ENCODE assay signal across 24 mouse cellular contexts in the genomic region with DNA sequence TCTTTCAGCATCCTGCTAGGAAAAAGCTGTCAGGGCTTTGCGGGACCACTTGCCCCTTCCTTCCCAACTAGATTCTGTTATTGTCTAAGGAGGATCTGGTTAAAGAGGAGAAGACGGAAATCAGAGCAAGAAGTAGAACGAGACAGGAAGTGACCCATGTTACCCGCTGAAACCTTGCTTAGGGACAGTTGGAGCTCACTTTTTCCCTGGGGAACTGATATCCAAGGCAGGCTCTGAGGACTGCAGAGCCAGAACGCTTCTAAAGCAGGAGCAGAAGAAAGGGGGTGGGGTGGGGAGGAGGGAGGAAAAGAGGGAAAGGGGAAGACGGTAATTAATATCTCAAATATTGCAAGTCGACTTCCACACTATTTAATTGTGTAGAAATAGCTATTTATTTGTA. TPM values are rescaled to one million over a fixed set of nuclear protein-coding genes. Genes with fewer than 3 reads are reported as not detected.
DNase-seq lines count a peak whose midpoint lies in the region; ATAC-seq and TF ChIP-seq lines count a peak whose summit lies in the region.
"Had no signal": no experiment of that assay in that cellular context is flagged by ENCODE, and none has a peak within 500 bp of the region (broad histone marks: within the 10 kb centered on the region; RNA-seq: fewer than 3 reads in every experiment).

No protein-coding gene starts in this region.

- no peaks in the 10 kb centered on the region for H3K9me3 ChIP-seq in midbrain, embryonic 14.5 days (ENCODE audit: control insufficient read depth, low read length)
- H3K9me3 ChIP-seq: embryonic facial prominence, embryonic 13.5 days; embryonic facial prominence, embryonic 15.5 days; forebrain, embryonic 10.5 days; forebrain, embryonic 13.5 days; forebrain, embryonic 15.5 days had no signal

- no peak for ATAC-seq in inflammation-experienced regulatory T-cells, adult 6 months
- no peak for ATAC-seq in midbrain, embryonic 14.5 days (ENCODE audit: low FRiP score, low TSS enrichment)
- ATAC-seq: forebrain, embryonic 13.5 days; forebrain, embryonic 15.5 days; forebrain, postnatal 0 days had no signal

- no peaks in the 10 kb centered on the region; the same call in 1 of the 2 replicates for H3K4me1 ChIP-seq in heart, adult 2 months (ENCODE audit: control insufficient read depth, insufficient read depth, low read length)
- H3K4me1 ChIP-seq in brown adipose tissue, adult 24 weeks (ENCODE audit: control insufficient read depth, insufficient read depth, insufficient read length, low read length), result peaks cover 6% of the 10 kb centered on the region
- H3K4me1 ChIP-seq in midbrain, embryonic 14.5 days (ENCODE audit: control insufficient read depth, insufficient read depth, low read length), result no peaks in the 10 kb centered on the region
- H3K4me1 ChIP-seq: embryonic facial prominence, embryonic 13.5 days; embryonic facial prominence, embryonic 15.5 days had no signal

- peak; percentile 90 for DNase-seq in heart, adult 11 months
- DNase-seq in heart, adult 2 months, result no peak
- peak; percentile 43 for DNase-seq in adipocyte (ENCODE audit: low spot score)
- peak; percentile 25 for DNase-seq in skeletal muscle tissue, adult 2 months (ENCODE audit: low read depth, low spot score)
- DNase-seq in midbrain, embryonic 14.5 days, result no peak
- DNase-seq: adrenal gland, adult 8-10 months; adrenal gland, postnatal 14 days; adrenal gland, postnatal 36 days; cerebellum, adult 11 months; cerebellum, adult 18-20 months; cerebellum, adult 8-10 months; cerebellum, adult 9-11 months; cerebellum, postnatal 14 days; cerebellum, postnatal 36 days; embryo, embryonic 11 days; forebrain, postnatal 0 days had no signal

- no peak overlapping the region for H3K4me3 ChIP-seq in heart, adult 2 months
- H3K4me3 ChIP-seq in brown adipose tissue, adult 24 weeks (ENCODE audit: insufficient read depth, low read depth, low read length), result no peak overlapping the region; the same call in 1 of the 2 replicates
- no peak overlapping the region for H3K4me3 ChIP-seq in midbrain, embryonic 14.5 days (replicated peaks; ENCODE audit: low read depth, low read length)
- H3K4me3 ChIP-seq: embryonic facial prominence, embryonic 13.5 days; embryonic facial prominence, embryonic 15.5 days; erythroblast, embryonic 14.5 days; forebrain, embryonic 10.5 days; forebrain, embryonic 13.5 days; forebrain, embryonic 15.5 days had no signal

- no peak overlapping the region for H3K9ac ChIP-seq in heart, adult 2 months (ENCODE audit: low read depth, low read length)
- no peak overlapping the region for H3K9ac ChIP-seq in midbrain, embryonic 14.5 days (replicated peaks; ENCODE audit: low read length)
- H3K9ac ChIP-seq: embryonic facial prominence, embryonic 13.5 days; embryonic facial prominence, embryonic 15.5 days; forebrain, embryonic 13.5 days; forebrain, embryonic 15.5 days; forebrain, postnatal 0 days had no signal

- H3K27me3 ChIP-seq in heart, adult 2 months (ENCODE audit: control insufficient read depth, insufficient read depth, low read length), result no peaks in the 10 kb centered on the region
- H3K27me3 ChIP-seq in midbrain, embryonic 14.5 days (ENCODE audit: control insufficient read depth, insufficient read depth, low read length), result no peaks in the 10 kb centered on the region
- H3K27me3 ChIP-seq: embryonic facial prominence, embryonic 13.5 days; embryonic facial prominence, embryonic 15.5 days; forebrain, embryonic 13.5 days; forebrain, embryonic 15.5 days had no signal

- H3K4me2 ChIP-seq in midbrain, embryonic 14.5 days (ENCODE audit: low read length), result no peak overlapping the region
- H3K4me2 ChIP-seq: embryonic facial prominence, embryonic 13.5 days; embryonic facial prominence, embryonic 15.5 days; forebrain, embryonic 13.5 days; forebrain, embryonic 15.5 days had no signal

- no peak for TF ChIP-seq EP300 in heart, adult 2 months (IDR thresholded peaks at IDR 0.05; ENCODE audit: insufficient read depth, low read depth, low read length)

- 44% methylated on average over 7 of the region's 7 CpGs for WGBS in heart, adult 2 months
- 76% methylated on average over 7 of the region's 7 CpGs for WGBS in midbrain, embryonic 14.5 days

- intact Hi-C loops in heart, adult 2 months (cut with DNase I), result loop anchor here (5.0 kb wide), 1 partner anchor 78 kb away; no protein-coding TSS in a partner anchor

- no peaks in the 10 kb centered on the region for H3K36me3 ChIP-seq in heart, adult 2 months (ENCODE audit: control insufficient read depth, insufficient read depth, low read length)
- no peaks in the 10 kb centered on the region for H3K36me3 ChIP-seq in midbrain, embryonic 14.5 days (ENCODE audit: control insufficient read depth, insufficient read depth, low read length)
- H3K36me3 ChIP-seq: embryonic facial prominence, embryonic 13.5 days; embryonic facial prominence, embryonic 15.5 days; forebrain, embryonic 10.5 days; forebrain, embryonic 15.5 days had no signal

- H3K79me2 ChIP-seq in heart, adult 2 months (replicated peaks; ENCODE audit: control insufficient read depth, insufficient read depth, low read length), result no peaks in the 10 kb centered on the region

- TF ChIP-seq POLR2A in heart, adult 2 months (IDR thresholded peaks at IDR 0.05; ENCODE audit: insufficient read depth, low read depth, low read length), result no peak

- TF ChIP-seq CTCF in heart, adult 2 months (IDR thresholded peaks at IDR 0.05), result no peak

- H3K27ac ChIP-seq in heart, adult 2 months, result no peak overlapping the region
- peak overlapping the region; percentile 66 for H3K27ac ChIP-seq in brown adipose tissue, adult 24 weeks (replicated peaks; ENCODE audit: low read depth, low read length)
- no peak overlapping the region for H3K27ac ChIP-seq in midbrain, embryonic 14.5 days (replicated peaks; ENCODE audit: low read depth, low read length)
- H3K27ac ChIP-seq: embryonic facial prominence, embryonic 13.5 days; embryonic facial prominence, embryonic 15.5 days; forebrain, embryonic 10.5 days; forebrain, embryonic 13.5 days; forebrain, embryonic 15.5 days had no signal

RNA-seq across cellular contexts. Expression of a gene that starts 44.8 kb away (rescaled TPM):
- total RNA-seq in heart, adult 2 months (2021), result 10 to 100 TPM; 28.5 to 38.6 TPM
- polyA plus RNA-seq in heart, adult 2 months (2012; rRNA removed), result 10.1 and 24.0 TPM in 2 replicates
- 22.5 and 25.2 TPM in 2 replicates for polyA plus RNA-seq in brown adipose tissue, adult 24 weeks (2012; ENCODE audit: insufficient read depth, insufficient read length, missing spikeins)
- polyA plus RNA-seq in inflammation-experienced regulatory T-cells, adult 6 months (2017; shearing (Covaris generic)), result 10 to 100 TPM in 2 of 3 experiments, 1 to 10 TPM in 1; 5.1 to 10.7 (median 10.3) TPM
- 9.4 and 13.1 TPM in 2 replicates for polyA plus RNA-seq in midbrain, embryonic 14.5 days (2014; fragmentation: Nextera tagmentation; extraction: Ambion mirVana)

Comparison
In these comparisons a context has a peak if more than half of its experiments do, and no peak if none do; other contexts are left out.
1. DNase-seq: peak in heart, adult 11 months (single experiment), adipocyte (single experiment) and skeletal muscle tissue, adult 2 months (single experiment); none in heart, adult 2 months (0 of 2) and midbrain, embryonic 14.5 days (single experiment).